Mouse (Mus musculus) heart, embryonic 11.5 days (tissue): ENCODE measurements around the gene Nlrc4. TPM values are rescaled to one million over a fixed set of nuclear protein-coding genes. Genes with fewer than 3 reads are reported as not detected.
A peak's percentile ranks its signal among the peaks of the same experiment; 100 is the strongest.

ENCODE experiments used
- ATAC-seq: fragments of 200-750 bp; cut with Nextera tagmentation; replicated peaks from 2 replicates; pipeline ENCODE4 v1.8.0; 2017; ENCODE audit warnings: moderate library complexity; ENCODE audit not compliant: insufficient number of reproducible peaks, low FRiP score, low TSS enrichment
- H3K27ac ChIP-seq: fragments of 300-500 bp; sonication (generic); 2 replicates; pipeline ENCODE4 v1.5.1; 2014; ENCODE audit warnings: mild to moderate bottlenecking, low read depth, low read length
- H3K27me3 ChIP-seq: fragments of 300-500 bp; sonication (generic); 2 replicates; pipeline ENCODE4 v1.6.1; 2014; ENCODE audit warnings: mild to moderate bottlenecking, low read length, mixed read lengths; ENCODE audit not compliant: control insufficient read depth, insufficient read depth
- H3K36me3 ChIP-seq: fragments of 300-500 bp; sonication (generic); 2 replicates; pipeline ENCODE4 v1.6.1; 2014; ENCODE audit warnings: mild to moderate bottlenecking, low read length, moderate library complexity, mixed read lengths; ENCODE audit not compliant: control insufficient read depth, insufficient read depth
- H3K4me1 ChIP-seq: fragments of 300-500 bp; sonication (generic); 2 replicates; pipeline ENCODE4 v1.6.1; 2014; ENCODE audit warnings: low read length; ENCODE audit not compliant: control insufficient read depth, insufficient read depth
- H3K4me2 ChIP-seq: fragments of 300-500 bp; sonication (generic); 2 replicates; pipeline ENCODE4 v1.6.1; 2014; ENCODE audit warnings: mild to moderate bottlenecking, moderate library complexity
- H3K4me3 ChIP-seq: fragments of 300-500 bp; sonication (generic); 2 replicates; pipeline ENCODE4 v1.5.1; 2014; ENCODE audit warnings: low read depth, low read length
- H3K9ac ChIP-seq: fragments of 300-500 bp; sonication (generic); 2 replicates; pipeline ENCODE4 v1.6.1; 2014; ENCODE audit warnings: mild to moderate bottlenecking, low read depth, low read length, moderate library complexity
- H3K9me3 ChIP-seq: fragments of 300-500 bp; sonication (generic); replicated peaks from 2 replicates; pipeline ENCODE4 v1.6.1; 2016; ENCODE audit warnings: low read length; ENCODE audit not compliant: control insufficient read depth
- WGBS: fragments of 180-500 bp; shearing (Covaris S2); extraction: QIAGEN DNeasy Blood & Tissue Kit; methylation state at CpG from one replicate; pipeline ENCODE4 v1.1.7; 2014; ENCODE audit not compliant: insufficient replicate concordance; 5-methylcytosine and 5-hydroxymethylcytosine counted together
- polyA plus RNA-seq: library from polyadenylated mRNA; unstranded; fragments of >200 nt; fragmentation: Nextera tagmentation; extraction: Ambion mirVana; gene quantifications from 2 replicates; pipeline ENCODE4 v1.2.1, GENCODE M21; 2014

Nlrc4 gene
- polyA plus RNA-seq, 1 experiment from 2014 or later, result 0.17 TPM

- under 1% methylated on average over 41 of the region's 41 CpGs for WGBS
Observed at GRCm38 (mm10) chr17:74395383-74396065, 63.4 kb downstream of the Nlrc4 start, which contains the start of gene Slc30a6. Slc30a6 (plus strand) TSS chr17:74395608.

DNA sequence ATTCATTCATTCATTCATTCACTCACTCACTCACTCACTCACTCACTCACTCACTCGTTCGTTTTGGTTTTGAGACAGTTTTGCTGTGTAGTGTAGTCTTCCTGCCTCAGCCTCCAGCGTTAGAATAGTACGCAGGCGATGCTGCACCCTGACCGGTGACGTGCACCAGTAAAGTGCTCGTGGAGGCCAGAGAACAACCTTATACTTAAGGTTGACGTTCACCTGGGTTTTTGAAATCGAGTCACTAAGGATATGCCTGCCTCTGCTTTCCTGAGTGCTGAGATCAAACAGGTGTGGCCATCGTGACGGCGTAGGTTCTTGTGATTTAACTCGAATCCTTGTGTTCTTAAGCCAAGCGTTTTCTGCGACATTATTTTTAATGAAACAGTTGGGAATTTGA, 64.1 kb downstream of the Nlrc4 start:
- Histone ChIP-seq H3K4me2 (peak overlapping the region; percentile 78), H3K27ac (no peak overlapping the region; the same call in none of the 2 replicates), H3K36me3 (no peaks in the 10 kb centered on the region), H3K9me3 (no peaks in the 10 kb centered on the region), H3K4me3 (peak overlapping the region; percentile 80), H3K4me1 (no peaks in the 10 kb centered on the region), H3K27me3 (no peaks in the 10 kb centered on the region), H3K9ac (peak overlapping the region; percentile 69)
- no peak for ATAC-seq
- WGBS, result 20% methylated on average over 16 of the region's 16 CpGs

More at GRCm38 (mm10) chr17:74395383-74396065, 63.4 kb downstream of the Nlrc4 start, which contains the start of gene Slc30a6:
- H3K27ac ChIP-seq, result peak within 1 kb of the TSS; percentile 73
- peak within 1 kb of the TSS; percentile 80 for H3K4me3 ChIP-seq
- H3K9me3 ChIP-seq, result no peaks in the 10 kb centered on the region
- peak within 1 kb of the TSS; percentile 88 for H3K9ac ChIP-seq
- H3K4me1 ChIP-seq, result no peaks in the 10 kb centered on the region
- peak; percentile 97 for ATAC-seq
- peak within 1 kb of the TSS; percentile 78 for H3K4me2 ChIP-seq
- no peaks in the 10 kb centered on the region for H3K36me3 ChIP-seq
- H3K27me3 ChIP-seq, result no peaks in the 10 kb centered on the region

DNA sequence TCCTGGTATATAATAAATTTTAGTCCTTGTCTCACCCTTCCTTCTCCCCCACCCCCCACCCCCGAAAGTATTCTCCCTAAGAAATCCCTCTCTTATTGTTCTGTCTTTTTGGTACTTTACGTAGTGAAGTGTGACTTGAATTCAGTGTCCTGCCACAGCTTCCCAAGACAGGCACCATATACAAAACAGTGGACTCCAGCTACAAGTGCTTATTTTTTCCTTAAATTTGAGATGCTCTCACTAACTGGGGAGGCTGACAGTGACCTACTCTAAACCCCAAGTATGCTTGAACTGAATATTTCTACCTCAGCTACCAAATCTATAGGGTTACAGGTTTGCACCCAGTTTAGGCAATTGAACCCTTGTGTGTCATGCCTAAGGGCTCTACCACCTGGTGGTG, 64.6 kb downstream of the Nlrc4 start:
- no peak for ATAC-seq
- no peak overlapping the region for H3K27ac ChIP-seq
- no peak overlapping the region for H3K9ac ChIP-seq
- no peaks in the 10 kb centered on the region for H3K4me1 ChIP-seq
- no peaks in the 10 kb centered on the region for H3K36me3 ChIP-seq
- 72% methylated on average over 2 of the region's 2 CpGs for WGBS
- H3K4me2 ChIP-seq, result peak overlapping the region; percentile 78
- no peak overlapping the region for H3K4me3 ChIP-seq
- H3K9me3 ChIP-seq, result no peaks in the 10 kb centered on the region
- H3K27me3 ChIP-seq, result no peaks in the 10 kb centered on the region

DNA sequence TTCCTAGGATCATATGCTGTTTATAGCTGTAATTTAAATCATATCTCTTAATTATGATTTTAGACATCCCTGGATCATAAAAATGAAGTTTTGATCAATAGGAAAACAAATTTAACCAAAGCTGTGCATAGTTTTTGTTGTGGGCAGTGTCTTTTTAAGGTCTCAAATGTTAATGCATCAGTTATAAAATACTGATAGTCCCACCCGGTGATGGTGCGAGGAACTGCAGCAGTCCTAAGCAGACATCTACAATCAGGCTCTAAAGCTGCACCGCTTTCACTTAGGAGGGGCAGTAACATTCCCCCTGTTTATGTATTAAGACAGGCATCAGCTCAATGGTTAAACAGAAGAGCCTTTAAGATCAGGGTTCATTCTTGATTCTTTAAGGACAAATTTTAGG, 69.1 kb downstream of the Nlrc4 start:
- Histone ChIP-seq H3K36me3 (peaks cover 9% of the 10 kb centered on the region), H3K9ac (no peak overlapping the region), H3K4me3 (no peak overlapping the region), H3K27me3 (no peaks in the 10 kb centered on the region), H3K9me3 (no peaks in the 10 kb centered on the region), H3K27ac (no peak overlapping the region), H3K4me1 (no peaks in the 10 kb centered on the region), H3K4me2 (no peak overlapping the region)
- WGBS, result 75% methylated on average over 3 of the region's 3 CpGs
- no peak for ATAC-seq

DNA sequence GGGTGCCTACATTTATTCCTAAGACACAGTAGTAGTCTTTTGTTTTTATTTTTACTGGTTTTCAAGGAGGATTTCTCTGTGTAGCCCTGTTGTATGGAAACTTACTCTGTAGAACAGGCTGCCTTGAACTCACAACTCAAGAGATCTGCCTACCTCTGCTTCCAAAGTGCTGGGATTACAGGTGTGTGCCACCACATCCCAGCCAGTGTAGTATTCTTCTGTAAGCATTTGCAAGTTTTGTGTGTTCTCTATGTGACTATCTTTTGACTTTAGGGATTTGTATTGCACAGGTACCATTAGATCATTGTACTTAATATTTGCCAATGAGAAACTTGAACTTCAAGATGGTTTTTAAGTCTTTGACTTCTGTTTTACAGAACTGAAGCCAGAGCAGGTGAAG, 72.3 kb downstream of the Nlrc4 start:
- Histone ChIP-seq H3K4me1 (no peaks in the 10 kb centered on the region), H3K9ac (no peak overlapping the region), H3K36me3 (peaks cover 20% of the 10 kb centered on the region), H3K27ac (no peak overlapping the region), H3K9me3 (no peaks in the 10 kb centered on the region), H3K27me3 (no peaks in the 10 kb centered on the region), H3K4me3 (no peak overlapping the region), H3K4me2 (no peak overlapping the region)
- ATAC-seq, result no peak

DNA sequence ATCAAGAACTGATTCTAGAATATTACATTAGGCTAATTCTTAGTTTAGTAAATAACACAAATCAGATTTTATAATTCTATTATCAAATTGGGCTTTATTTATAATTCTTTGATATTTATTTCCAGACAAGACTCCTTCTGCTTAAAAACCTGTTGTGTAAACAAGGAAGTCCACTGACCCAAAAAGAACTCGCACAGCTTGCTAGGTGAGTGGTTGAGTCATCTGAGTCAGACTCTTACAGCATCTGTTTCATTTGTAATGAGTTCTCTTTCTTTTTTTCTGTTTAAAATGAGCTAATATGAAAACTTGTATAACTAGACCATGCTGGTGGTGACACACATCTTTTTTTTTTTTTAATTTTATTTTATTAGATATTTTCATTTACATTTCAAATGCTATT, 82.0 kb downstream of the Nlrc4 start:
- H3K4me2 ChIP-seq, result no peak overlapping the region

More for the DNA sequence above, 82.0 kb downstream of the Nlrc4 start:
- ATAC-seq, result no peak
- no peak overlapping the region for H3K4me3 ChIP-seq
- H3K27ac ChIP-seq, result no peak overlapping the region
- no peaks in the 10 kb centered on the region for H3K27me3 ChIP-seq
- no peak overlapping the region for H3K9ac ChIP-seq
- H3K36me3 ChIP-seq, result peaks cover 26% of the 10 kb centered on the region
- no peaks in the 10 kb centered on the region for H3K4me1 ChIP-seq
- no peaks in the 10 kb centered on the region for H3K9me3 ChIP-seq
- WGBS, result 90% methylated on average over 1 of the region's 1 CpGs

Other genes with a start within 250 kb of the Nlrc4 start
- gene Memo1, start 163.6 kb downstream of the Nlrc4 start, polyA plus RNA-seq, result 79.6 and 85.3 TPM in 2 replicates
- gene Dpy30, start 135.2 kb downstream of the Nlrc4 start, polyA plus RNA-seq, result 200 and 209 TPM in 2 replicates
- gene Spast, start 120.2 kb downstream of the Nlrc4 start, polyA plus RNA-seq, result 16.2 and 17.5 TPM in 2 replicates
- 26.6 and 27.9 TPM in 2 replicates for gene Slc30a6, start 63.5 kb downstream of the Nlrc4 start, polyA plus RNA-seq
- gene Yipf4, start 30.4 kb upstream of the Nlrc4 start, polyA plus RNA-seq, result 43.2 and 52.2 TPM in 2 replicates
- 70.4 and 84.8 TPM in 2 replicates for gene Birc6, start 69.2 kb upstream of the Nlrc4 start, polyA plus RNA-seq